Mouse (Mus musculus): Measurements from ENCODE around the gene Gpr37l1. TPM values are rescaled to one million over a fixed set of nuclear protein-coding genes. Genes with fewer than 3 reads are reported as not detected.

Gpr37l1 gene
- total RNA-seq, 2 experiments from 2014 or later, result not detected

GRCm38 (mm10) chr1:135154411-135154959, 13.0 kb downstream of the Gpr37l1 start:
- peak; percentile 95 for ATAC-seq (replicated peaks; ENCODE audit: low FRiP score, poor library complexity, severe bottlenecking)

- ATAC-seq (replicated peaks; ENCODE audit: low FRiP score, poor library complexity, severe bottlenecking), result no peak
Measured at GRCm38 (mm10) chr1:135154011-135154410, 13.5 kb downstream of the Gpr37l1 start.

- ATAC-seq (replicated peaks; ENCODE audit: low FRiP score, poor library complexity, severe bottlenecking), result no peak
Measured at GRCm38 (mm10) chr1:135148996-135149395, 18.5 kb downstream of the Gpr37l1 start.

GRCm38 (mm10) chr1:135148476-135148875, 19.0 kb downstream of the Gpr37l1 start:
- no peak for ATAC-seq (replicated peaks; ENCODE audit: low FRiP score, poor library complexity, severe bottlenecking)

GRCm38 (mm10) chr1:135147702-135148058, 19.8 kb downstream of the Gpr37l1 start:
- 0 out of 2 replicates have a peak, but pooled peaks have one; percentile 1 for ATAC-seq (replicated peaks; ENCODE audit: low FRiP score, poor library complexity, severe bottlenecking)

- peak; percentile 62 for ATAC-seq (replicated peaks; ENCODE audit: low FRiP score, poor library complexity, severe bottlenecking)
Measured at GRCm38 (mm10) chr1:135146946-135147701, 20.4 kb downstream of the Gpr37l1 start.

- ATAC-seq (replicated peaks; ENCODE audit: low FRiP score, poor library complexity, severe bottlenecking), result peak; percentile 87
Measured at GRCm38 (mm10) chr1:135146077-135146945, 21.2 kb downstream of the Gpr37l1 start, which contains the start of gene Arl8a. TSS of gene Arl8a (plus strand) at chr1:135146824.

- no peak for ATAC-seq (replicated peaks; ENCODE audit: low FRiP score, poor library complexity, severe bottlenecking)
Measured at GRCm38 (mm10) chr1:135143940-135144339, 23.5 kb downstream of the Gpr37l1 start.

- ATAC-seq (replicated peaks; ENCODE audit: low FRiP score, poor library complexity, severe bottlenecking), result no peak
Measured at GRCm38 (mm10) chr1:135142452-135142851, 25.0 kb downstream of the Gpr37l1 start.

GRCm38 (mm10) chr1:135139906-135140305, 27.6 kb downstream of the Gpr37l1 start:
- no peak for ATAC-seq (replicated peaks; ENCODE audit: low FRiP score, poor library complexity, severe bottlenecking)

- peak; percentile 72 for ATAC-seq (replicated peaks; ENCODE audit: low FRiP score, poor library complexity, severe bottlenecking)
Measured at GRCm38 (mm10) chr1:135136500-135136899, 31.0 kb downstream of the Gpr37l1 start.

GRCm38 (mm10) chr1:135135111-135135787, 32.2 kb downstream of the Gpr37l1 start:
- ATAC-seq (replicated peaks; ENCODE audit: low FRiP score, poor library complexity, severe bottlenecking), result no peak

- ATAC-seq (replicated peaks; ENCODE audit: low FRiP score, poor library complexity, severe bottlenecking), result 0 out of 2 replicates have a peak, but pooled peaks have one; percentile 8
Measured at GRCm38 (mm10) chr1:135133678-135134435, 33.6 kb downstream of the Gpr37l1 start.

- ATAC-seq (replicated peaks; ENCODE audit: low FRiP score, poor library complexity, severe bottlenecking), result peak; percentile 7; the same call in 1 of the 2 replicates
Measured at GRCm38 (mm10) chr1:135132893-135133369, 34.5 kb downstream of the Gpr37l1 start.

GRCm38 (mm10) chr1:135132473-135132872, 35.0 kb downstream of the Gpr37l1 start, which contains the start of gene Ptpn7:
TSS of gene Ptpn7 (plus strand) at chr1:135132700.
- ATAC-seq (replicated peaks; ENCODE audit: low FRiP score, poor library complexity, severe bottlenecking), result peak; percentile 84

- ATAC-seq (replicated peaks; ENCODE audit: low FRiP score, poor library complexity, severe bottlenecking), result no peak
Measured at GRCm38 (mm10) chr1:135131560-135131959, 35.9 kb downstream of the Gpr37l1 start.

GRCm38 (mm10) chr1:135131034-135131433, 36.4 kb downstream of the Gpr37l1 start:
- ATAC-seq (replicated peaks; ENCODE audit: low FRiP score, poor library complexity, severe bottlenecking), result no peak

- ATAC-seq (replicated peaks; ENCODE audit: low FRiP score, poor library complexity, severe bottlenecking), result no peak
Measured at GRCm38 (mm10) chr1:135130376-135131018, 37.0 kb downstream of the Gpr37l1 start.

Data from erythroblast, adult 5-6 weeks (primary cell).